8 mouse cellular contexts compared by ENCODE assay signal in genomic region chr4:150655989-150656388, GRCm38 (mm10). TPM values are rescaled to one million over a fixed set of nuclear protein-coding genes. Genes with fewer than 3 reads are reported as not detected.
DNase-seq lines count a peak whose midpoint lies in the region; ATAC-seq lines count a peak whose summit lies in the region.

No protein-coding gene starts in this region.

- peak; percentile 68 for ATAC-seq in inflammation-experienced regulatory T-cells, adult 6 months
- ATAC-seq in megakaryocyte progenitor cell, adult 5-6 weeks (replicated peaks; ENCODE audit: poor library complexity) = peak; percentile 89

- peak; percentile 91 for DNase-seq in ZHBTc4 (ENCODE audit: low read depth, low spot score)
- DNase-seq in embryo, embryonic 10 days (ENCODE audit: low spot score) = peak; percentile 88
- DNase-seq in gastrocnemius, postnatal 14 days = peak; percentile 84
- DNase-seq in left cerebral cortex, postnatal 10 days (ENCODE audit: extremely low spot score in 1 of 2, low spot score in 2 of 2) = peak; percentile 81 to 88
- peak; percentile 88 to 91 for DNase-seq in right cerebral cortex, postnatal 10 days (ENCODE audit: low spot score in 2 of 2)
- peak; percentile 87 for DNase-seq in urinary bladder, postnatal 14 days (ENCODE audit: low spot score)

- intact Hi-C loops in gastrocnemius, postnatal 14 days (cut with DNase I; ENCODE audit: low total_unique reads) = loop anchor here (2.0 kb wide), 1 partner anchor 243 kb away; no protein-coding TSS in a partner anchor
- intact Hi-C loops in left cerebral cortex, postnatal 10 days (cut with DNase I) = loop anchor here (1.0 to 2.0 kb wide), 3 partner anchors 195 to 309 kb away; no protein-coding TSS in a partner anchor

RNA-seq across cellular contexts. Expression of gene Slc45a1, which starts 4.0 kb away (rescaled TPM):
- total RNA-seq in gastrocnemius, postnatal 14 days (2021) = not detected
- under 1 TPM in 1 of 3 experiments, not detected in 2; 0.15 TPM for polyA plus RNA-seq in inflammation-experienced regulatory T-cells, adult 6 months (2017; shearing (Covaris generic))
- total RNA-seq in left cerebral cortex, postnatal 10 days (2021) = 10 to 100 TPM; 52.1 to 54.9 TPM
- total RNA-seq in megakaryocyte progenitor cell, adult 5-6 weeks (2015) = not detected in 2 replicates
- total RNA-seq in megakaryocyte progenitor cell, adult 5-6 weeks (2017) = not detected in 2 replicates

Comparison
In these comparisons a context has a peak if more than half of its experiments do, and no peak if none do; other contexts are left out.
1. Peak in every context shown above with its lines: DNase-seq and ATAC-seq.
2. RNA of gene Slc45a1, which starts 4.0 kb away (total RNA-seq): 52.1 to 54.9 TPM in left cerebral cortex, postnatal 10 days; not detected in gastrocnemius, postnatal 14 days and not detected in megakaryocyte progenitor cell, adult 5-6 weeks; every median in the first group is over 10 times any median in the second.